Mouse (Mus musculus): ENCODE results near the gene Fuz. TPM values are rescaled to one million over a fixed set of nuclear protein-coding genes. Genes with fewer than 3 reads are reported as not detected.
A peak's percentile ranks its signal among the peaks of the same experiment; 100 is the strongest.

Fuz gene
- polyA plus RNA-seq, 1 experiment from 2014 or later, result 19.3 TPM

GRCm38 (mm10) chr7:44863982-44864494 lies 31.8 kb upstream of the Fuz start:
- no peak for ATAC-seq (ENCODE audit: low FRiP score)

GRCm38 (mm10) chr7:44864595-44865542 lies 31.0 kb upstream of the Fuz start:
- Histone ChIP-seq H3K4me1 (replicated peaks) (peaks cover 64% of the 10 kb centered on the region), H3K36me3 (peaks cover 60% of the 10 kb centered on the region), H3K4me3 (no peak overlapping the region), H3K9ac (peak overlapping the region; percentile 35; the same call in 1 of the 2 replicates), H3K27ac (0 out of 2 replicates have a peak overlapping the region, but pooled peaks have one; percentile 67), H3K27me3 (no peaks in the 10 kb centered on the region), H3K9me3 (no peaks in the 10 kb centered on the region), H3K4me2 (peak overlapping the region; percentile 98; the same call in 1 of the 2 replicates)
- no peak for ATAC-seq (ENCODE audit: low FRiP score)
- 88% methylated on average over 24 of the region's 24 CpGs for WGBS

More at GRCm38 (mm10) chr7:44863982-44864494, 31.8 kb upstream of the Fuz start:
- H3K27me3 ChIP-seq, result no peaks in the 10 kb centered on the region
- H3K4me2 ChIP-seq, result no peak overlapping the region
- peaks cover 66% of the 10 kb centered on the region for H3K36me3 ChIP-seq
- WGBS, result 89% methylated on average over 11 of the region's 11 CpGs
- no peak overlapping the region for H3K27ac ChIP-seq
- no peak overlapping the region for H3K9ac ChIP-seq
- H3K9me3 ChIP-seq, result no peaks in the 10 kb centered on the region
- H3K4me1 ChIP-seq (replicated peaks), result peaks cover 72% of the 10 kb centered on the region
- H3K4me3 ChIP-seq, result no peak overlapping the region

- peaks cover 58% of the 10 kb centered on the region for H3K4me1 ChIP-seq (replicated peaks)
These were observed 29.4 kb upstream of the Fuz start for GRCm38 (mm10) chr7:44866276-44867009.

GRCm38 (mm10) chr7:44867010-44867702 lies 28.7 kb upstream of the Fuz start:
- Histone ChIP-seq H3K4me3 (peak overlapping the region; percentile 93), H3K4me2 (peak overlapping the region; percentile 98), H3K9me3 (no peaks in the 10 kb centered on the region), H3K27me3 (no peaks in the 10 kb centered on the region), H3K27ac (peak overlapping the region; percentile 30; the same call in 1 of the 2 replicates), H3K36me3 (peaks cover 44% of the 10 kb centered on the region), H3K4me1 (replicated peaks) (peaks cover 57% of the 10 kb centered on the region), H3K9ac (peak overlapping the region; percentile 99)
- no peak for ATAC-seq (ENCODE audit: low FRiP score)
- WGBS, result 79% methylated on average over 19 of the region's 19 CpGs

More at GRCm38 (mm10) chr7:44866276-44867009, 29.4 kb upstream of the Fuz start:
- peak overlapping the region; percentile 67 for H3K27ac ChIP-seq
- peak overlapping the region; percentile 99 for H3K9ac ChIP-seq
- H3K4me3 ChIP-seq, result peak overlapping the region; percentile 93
- H3K9me3 ChIP-seq, result no peaks in the 10 kb centered on the region
- WGBS, result 58% methylated on average over 15 of the region's 15 CpGs
- no peaks in the 10 kb centered on the region for H3K27me3 ChIP-seq
- ATAC-seq (ENCODE audit: low FRiP score), result no peak
- peaks cover 51% of the 10 kb centered on the region for H3K36me3 ChIP-seq
- H3K4me2 ChIP-seq, result peak overlapping the region; percentile 98

- H3K4me1 ChIP-seq (replicated peaks), result peaks cover 57% of the 10 kb centered on the region
- no peak for ATAC-seq (ENCODE audit: low FRiP score)
- 54% methylated on average over 9 of the region's 9 CpGs for WGBS
These were observed 28.1 kb upstream of the Fuz start for GRCm38 (mm10) chr7:44867802-44868201.

GRCm38 (mm10) chr7:44868465-44868864 lies 27.4 kb upstream of the Fuz start:
- H3K9me3 ChIP-seq, result no peaks in the 10 kb centered on the region
- peaks cover 31% of the 10 kb centered on the region for H3K36me3 ChIP-seq
- ATAC-seq (ENCODE audit: low FRiP score), result no peak
- 8% methylated on average over 16 of the region's 16 CpGs for WGBS
- H3K4me3 ChIP-seq, result peak overlapping the region; percentile 93
- peak overlapping the region; percentile 98 for H3K4me2 ChIP-seq
- H3K27ac ChIP-seq, result peak overlapping the region; percentile 100; the same call in 1 of the 2 replicates
- no peaks in the 10 kb centered on the region for H3K27me3 ChIP-seq
- peak overlapping the region; percentile 99 for H3K9ac ChIP-seq
- peaks cover 57% of the 10 kb centered on the region for H3K4me1 ChIP-seq (replicated peaks)

More at GRCm38 (mm10) chr7:44867802-44868201, 28.1 kb upstream of the Fuz start:
- Histone ChIP-seq H3K9ac (peak overlapping the region; percentile 99), H3K4me2 (peak overlapping the region; percentile 98), H3K27me3 (no peaks in the 10 kb centered on the region), H3K27ac (peak overlapping the region; percentile 100; the same call in 1 of the 2 replicates), H3K9me3 (no peaks in the 10 kb centered on the region), H3K4me3 (peak overlapping the region; percentile 93), H3K36me3 (peaks cover 37% of the 10 kb centered on the region)

- under 1% methylated on average over 100 of the region's 108 CpGs for WGBS
- Histone ChIP-seq H3K36me3 (peaks cover 24% of the 10 kb centered on the region), H3K4me1 (replicated peaks) (peaks cover 52% of the 10 kb centered on the region), H3K4me3 (peak overlapping the region; percentile 93), H3K4me2 (peak overlapping the region; percentile 98), H3K9me3 (no peaks in the 10 kb centered on the region), H3K27me3 (no peaks in the 10 kb centered on the region), H3K9ac (peak overlapping the region; percentile 99), H3K27ac (peak overlapping the region; percentile 100)
- ATAC-seq (ENCODE audit: low FRiP score), result peak; percentile 34
These were observed 26.8 kb upstream of the Fuz start for GRCm38 (mm10) chr7:44868919-44869696.

- WGBS, result 11% methylated on average over 29 of the region's 29 CpGs
- Histone ChIP-seq H3K4me3 (peak within 1 kb of the TSS; percentile 93), H3K4me1 (replicated peaks) (peaks cover 44% of the 10 kb centered on the region), H3K27ac (peak within 1 kb of the TSS; percentile 100), H3K27me3 (no peaks in the 10 kb centered on the region), H3K36me3 (peaks cover 16% of the 10 kb centered on the region), H3K4me2 (peak within 1 kb of the TSS; percentile 98), H3K9me3 (no peaks in the 10 kb centered on the region), H3K9ac (peak within 1 kb of the TSS; percentile 99)
- ATAC-seq (ENCODE audit: low FRiP score), result peak; percentile 96
These were observed 26.0 kb upstream of the Fuz start, which contains the start of gene Ptov1 for GRCm38 (mm10) chr7:44869697-44870528. Gene Ptov1 (minus strand): TSS chr7:44869788.

- H3K9ac ChIP-seq, result peak overlapping the region; percentile 68
- peak overlapping the region; percentile 93 for H3K4me3 ChIP-seq
- ATAC-seq (ENCODE audit: low FRiP score), result no peak
- H3K36me3 ChIP-seq, result peaks cover 9% of the 10 kb centered on the region
- 85% methylated on average over 6 of the region's 6 CpGs for WGBS
- no peaks in the 10 kb centered on the region for H3K9me3 ChIP-seq
- H3K4me1 ChIP-seq (replicated peaks), result peaks cover 37% of the 10 kb centered on the region
- peak overlapping the region; percentile 98 for H3K4me2 ChIP-seq
- peak overlapping the region; percentile 100 for H3K27ac ChIP-seq
- no peaks in the 10 kb centered on the region for H3K27me3 ChIP-seq
These were observed 25.3 kb upstream of the Fuz start for GRCm38 (mm10) chr7:44870614-44871013.

GRCm38 (mm10) chr7:44871181-44871580 lies 24.7 kb upstream of the Fuz start:
- ATAC-seq (ENCODE audit: low FRiP score), result no peak
- no peak overlapping the region for H3K4me2 ChIP-seq
- H3K4me1 ChIP-seq (replicated peaks), result peaks cover 31% of the 10 kb centered on the region
- peak overlapping the region; percentile 26; the same call in 1 of the 2 replicates for H3K27ac ChIP-seq
- H3K9me3 ChIP-seq, result no peaks in the 10 kb centered on the region
- H3K36me3 ChIP-seq, result peaks cover 11% of the 10 kb centered on the region
- no peak overlapping the region for H3K4me3 ChIP-seq
- no peak overlapping the region for H3K9ac ChIP-seq
- 35% methylated on average over 1 of the region's 1 CpGs for WGBS
- no peaks in the 10 kb centered on the region for H3K27me3 ChIP-seq
